Mouse (Mus musculus) MEL (cell line): ENCODE measurements at regions not wholly inside any gene's neighbourhood (a gene's known extent, or its start where the extent isn't known, plus 50 kb on each side); places are given as distances from the start of the nearest gene placed in this dataset.
"Not testable (repeated sequence)": the region's sequence is repeated elsewhere in the genome, so short reads cannot be mapped to it uniquely, and the experiment has no call there.

Source experiments
- DNase-seq: peaks from one replicate; pipeline ENCODE4 v3.0.0; 2011; ENCODE audit warnings: low read depth, low spot score
- H3K27ac ChIP-seq: 2 replicates; pipeline ENCODE4 v1.5.1; 2012; ENCODE audit warnings: low read depth, mild to moderate bottlenecking, control low read depth, low read length, moderate library complexity; ENCODE audit not compliant: control insufficient read depth
- H3K27me3 ChIP-seq, 2 experiments: fragments of 150-350 bp in 1 of 2; sonication (generic) in 1 of 2; 2 replicates each; pipeline ENCODE4 v1.6.1; 2012; ENCODE audit warnings: low read length in 2 of 2, mild to moderate bottlenecking in 2 of 2, improper control_type of control experiment in 1 of 2, moderate library complexity in 1 of 2; ENCODE audit not compliant: insufficient read depth in 2 of 2, control insufficient read depth in 1 of 2
- H3K36me3 ChIP-seq, 2 experiments: 2 replicates each; pipeline ENCODE4 v1.6.1; 2012 to 2014; ENCODE audit warnings: low read length in 2 of 2, improper control_type of control experiment in 1 of 2, inconsistent platforms in 1 of 2, mild to moderate bottlenecking in 1 of 2; ENCODE audit not compliant: insufficient read depth in 2 of 2, control insufficient read depth in 1 of 2
- H3K4me1 ChIP-seq, 2 experiments: fragments of 150-350 bp in 1 of 2; sonication (generic) in 1 of 2; 2 replicates each; pipeline ENCODE4 v1.6.1; 2012; ENCODE audit warnings: low read length in 2 of 2, improper control_type of control experiment in 1 of 2, mild to moderate bottlenecking in 1 of 2; ENCODE audit not compliant: insufficient read depth in 2 of 2, control insufficient read depth in 1 of 2
- H3K4me3 ChIP-seq, 2 experiments: fragments of 150-350 bp in 1 of 2; sonication (generic) in 1 of 2; 2 replicates each; pipeline ENCODE4 v1.5.1; 2012; ENCODE audit warnings: low read depth in 2 of 2, low read length in 2 of 2, mild to moderate bottlenecking in 2 of 2, moderate library complexity in 2 of 2, control low read depth in 1 of 2, improper control_type of control experiment in 1 of 2; ENCODE audit not compliant: control insufficient read depth in 1 of 2, insufficient read depth in 1 of 2
- H3K79me2 ChIP-seq: 2 replicates; pipeline ENCODE4 v1.6.1; 2012; ENCODE audit warnings: mild to moderate bottlenecking, low read length, moderate library complexity; ENCODE audit not compliant: control insufficient read depth, poor library complexity, insufficient read depth
- H3K9ac ChIP-seq: 2 replicates; pipeline ENCODE4 v1.6.1; 2012; ENCODE audit warnings: low read depth, mild to moderate bottlenecking, control low read depth, low read length, moderate library complexity; ENCODE audit not compliant: control insufficient read depth, poor library complexity, severe bottlenecking
- H3K9me3 ChIP-seq: fragments of 150-350 bp; sonication (generic); replicated peaks from 2 replicates; pipeline ENCODE4 v1.6.1; 2012; ENCODE audit warnings: mild to moderate bottlenecking, low read length, improper control_type of control experiment, moderate library complexity; ENCODE audit not compliant: insufficient read depth
- CHD2 ChIP-seq: IDR thresholded peaks from 2 replicates; pipeline ENCODE4 v1.6.1; 2011; ENCODE audit warnings: low read length, improper control_type of control experiment
- CTCF ChIP-seq, 3 experiments: IDR thresholded peaks in 2 of 3; conservative IDR thresholded peaks in 1 of 3; 2 replicates each; pipeline ENCODE4 v1.5.1; 2011 to 2012; ENCODE audit warnings: low read length in 3 of 3, low read depth in 2 of 3, mild to moderate bottlenecking in 2 of 3, improper control_type of control experiment in 1 of 3, inconsistent platforms in 1 of 3, mixed read lengths in 1 of 3, moderate library complexity in 1 of 3; ENCODE audit not compliant: control insufficient read depth in 1 of 3, insufficient read depth in 1 of 3, poor library complexity in 1 of 3, severe bottlenecking in 1 of 3
- E2F4 ChIP-seq: IDR thresholded peaks from 2 replicates; pipeline ENCODE4 v1.6.1; 2011; ENCODE audit warnings: low read depth, low read length, improper control_type of control experiment, borderline replicate concordance
- ELF1 ChIP-seq: IDR thresholded peaks from 2 replicates; pipeline ENCODE4 v1.6.1; 2014; ENCODE audit warnings: low read depth, mild to moderate bottlenecking, inconsistent platforms, low read length, improper control_type of control experiment, moderate library complexity
- EP300 ChIP-seq, 2 experiments: IDR thresholded peaks; 2 replicates each; pipeline ENCODE4 v1.6.1; 2011; ENCODE audit warnings: improper control_type of control experiment in 2 of 2, low read length in 2 of 2, low read depth in 1 of 2, mild to moderate bottlenecking in 1 of 2
- GATA1 ChIP-seq: IDR thresholded peaks from 2 replicates; pipeline ENCODE4 v1.6.1; 2011; ENCODE audit warnings: low read depth, low read length, improper control_type of control experiment
- JUND ChIP-seq: IDR thresholded peaks from 2 replicates; pipeline ENCODE4 v1.6.1; 2011; ENCODE audit warnings: low read depth, mild to moderate bottlenecking, improper control_type of control experiment, low read length
- KAT2A ChIP-seq: conservative IDR thresholded peaks from 2 replicates; pipeline ENCODE4 v1.6.1; 2012; ENCODE audit warnings: low read depth, low read length, improper control_type of control experiment, inconsistent platforms
- MAZ ChIP-seq: IDR thresholded peaks from 2 replicates; pipeline ENCODE4 v1.6.1; 2012; ENCODE audit warnings: low read depth, mild to moderate bottlenecking, inconsistent platforms, low read length, improper control_type of control experiment
- MXI1 ChIP-seq: IDR thresholded peaks from 2 replicates; pipeline ENCODE4 v1.6.1; 2011; ENCODE audit warnings: mild to moderate bottlenecking, low read depth, low read length, improper control_type of control experiment
- MYB ChIP-seq: IDR thresholded peaks from 2 replicates; pipeline ENCODE4 v1.6.1; 2011; ENCODE audit warnings: mild to moderate bottlenecking, low read depth, low read length, improper control_type of control experiment
- NELFE ChIP-seq: IDR thresholded peaks from 2 replicates; pipeline ENCODE4 v1.6.1; 2011; ENCODE audit warnings: low read depth, low read length, improper control_type of control experiment
- NRF1 ChIP-seq: IDR thresholded peaks from 2 replicates; pipeline ENCODE4 v1.6.1; 2014; ENCODE audit warnings: low read depth, mild to moderate bottlenecking, inconsistent platforms, low read length, improper control_type of control experiment, moderate library complexity; ENCODE audit not compliant: poor library complexity, insufficient read depth, severe bottlenecking
- POLR2AphosphoS5 ChIP-seq: IDR thresholded peaks from 2 replicates; pipeline ENCODE4 v1.6.1; 2012; ENCODE audit warnings: low read depth, borderline replicate concordance, mild to moderate bottlenecking, inconsistent platforms, low read length, moderate library complexity, mixed read lengths
- RCOR1 ChIP-seq: IDR thresholded peaks from 2 replicates; pipeline ENCODE4 v1.6.1; 2012; ENCODE audit warnings: low read depth, mild to moderate bottlenecking, inconsistent platforms, low read length, improper control_type of control experiment
- SIN3A ChIP-seq: IDR thresholded peaks from 2 replicates; pipeline ENCODE4 v1.6.1; 2012; ENCODE audit warnings: low read length, improper control_type of control experiment, inconsistent platforms
- TBP ChIP-seq: IDR thresholded peaks from 2 replicates; pipeline ENCODE4 v1.8.0; 2011; ENCODE audit warnings: low read depth, low read length, improper control_type of control experiment
- TCF12 ChIP-seq: IDR thresholded peaks from 2 replicates; pipeline ENCODE4 v1.6.1; 2014; ENCODE audit warnings: low read depth, mild to moderate bottlenecking, inconsistent platforms, low read length, improper control_type of control experiment, moderate library complexity
- UBTF ChIP-seq: IDR thresholded peaks from 2 replicates; pipeline ENCODE4 v1.6.1; 2012; ENCODE audit warnings: low read depth, mild to moderate bottlenecking, inconsistent platforms, low read length, improper control_type of control experiment, moderate library complexity, borderline replicate concordance; ENCODE audit not compliant: insufficient read depth
- USF1 ChIP-seq: IDR thresholded peaks from 2 replicates; pipeline ENCODE4 v1.6.1; 2014; ENCODE audit warnings: low read depth, mild to moderate bottlenecking, inconsistent platforms, low read length, improper control_type of control experiment, moderate library complexity
- USF2 ChIP-seq, 2 experiments: IDR thresholded peaks; 2 replicates each; pipeline ENCODE4 v1.6.1; 2011 to 2012; ENCODE audit warnings: improper control_type of control experiment in 2 of 2, low read length in 2 of 2, borderline replicate concordance in 1 of 2, inconsistent platforms in 1 of 2, low read depth in 1 of 2, mild to moderate bottlenecking in 1 of 2; ENCODE audit not compliant: insufficient read depth in 1 of 2
- ZC3H11A ChIP-seq: IDR thresholded peaks from 2 replicates; pipeline ENCODE4 v1.6.1; 2012; ENCODE audit warnings: low read depth, mild to moderate bottlenecking, inconsistent platforms, low read length, improper control_type of control experiment
- ZKSCAN1 ChIP-seq: IDR thresholded peaks from 2 replicates; pipeline ENCODE4 v1.6.1; 2012; ENCODE audit warnings: low read depth, mild to moderate bottlenecking, inconsistent platforms, low read length, improper control_type of control experiment, moderate library complexity

GRCm38 (mm10) chr6:60657117-60657911 lies 172.3 kb downstream of the Snca start:
- H3K9me3 ChIP-seq, result no peaks in the 10 kb centered on the region
- H3K27ac ChIP-seq, result no peak overlapping the region
- no peaks in the 10 kb centered on the region for H3K79me2 ChIP-seq
- no peak for DNase-seq
- no peak overlapping the region for H3K9ac ChIP-seq
- H3K4me3 ChIP-seq, result no peak overlapping the region
- TF ChIP-seq SIN3A, result no peak
- no peak for TF ChIP-seq USF1
- no peak for TF ChIP-seq UBTF
- TF ChIP-seq USF2 (IDR thresholded peaks at IDR 0.05; ENCODE audit: borderline replicate concordance in 1 of 2, insufficient read depth in 1 of 2, low read depth in 1 of 2, low read length in 2 of 2), result no peak
- no peak for TF ChIP-seq EP300 (IDR thresholded peaks at IDR 0.05; ENCODE audit: low read depth in 1 of 2, low read length in 2 of 2)
- no peak for TF ChIP-seq CTCF (IDR thresholded peaks at IDR 0.05 in 2 of 3, conservative IDR thresholded peaks at IDR 0.05 in 1 of 3; ENCODE audit: control insufficient read depth in 1 of 3, insufficient read depth in 1 of 3, low read depth in 2 of 3, low read length in 3 of 3, poor library complexity in 1 of 3, severe bottlenecking in 1 of 3)
- TF ChIP-seq TBP, result no peak
- no peak for TF ChIP-seq GATA1
- no peak for TF ChIP-seq E2F4
- TF ChIP-seq NRF1, result no peak
- no peak for TF ChIP-seq MXI1
- H3K27me3 ChIP-seq, result no peaks in the 10 kb centered on the region; a peak in 1 of 4 replicates
- H3K36me3 ChIP-seq, result no peaks in the 10 kb centered on the region
- no peaks in the 10 kb centered on the region for H3K4me1 ChIP-seq

- not testable (repeated sequence) for H3K9ac ChIP-seq, H3K27ac ChIP-seq, H3K9me3 ChIP-seq, H3K36me3 ChIP-seq, H3K4me1 ChIP-seq, H3K4me3 ChIP-seq, H3K79me2 ChIP-seq, H3K27me3 ChIP-seq, DNase-seq
Measured at GRCm38 (mm10) chr6:60646983-60647617, 182.6 kb downstream of the Snca start.

- no peaks in the 10 kb centered on the region for H3K4me1 ChIP-seq
- H3K9me3 ChIP-seq, result no peaks in the 10 kb centered on the region
- H3K27me3 ChIP-seq, result no peaks in the 10 kb centered on the region
- no peak for DNase-seq
- no peak for TF ChIP-seq KAT2A
- TF ChIP-seq NELFE, result no peak
- TF ChIP-seq POLR2AphosphoS5, result no peak
- TF ChIP-seq CHD2, result no peak
- no peak for TF ChIP-seq ELF1
- no peak for TF ChIP-seq RCOR1
- no peak for TF ChIP-seq MYB
- no peak for TF ChIP-seq ZKSCAN1
- no peak for TF ChIP-seq TCF12
- no peak for TF ChIP-seq ZC3H11A
- TF ChIP-seq TBP, result no peak
- TF ChIP-seq MAZ, result no peak
- no peak for TF ChIP-seq JUND
- no peak for TF ChIP-seq CTCF (IDR thresholded peaks at IDR 0.05 in 2 of 3, conservative IDR thresholded peaks at IDR 0.05 in 1 of 3; ENCODE audit: control insufficient read depth in 1 of 3, insufficient read depth in 1 of 3, low read depth in 2 of 3, low read length in 3 of 3, poor library complexity in 1 of 3, severe bottlenecking in 1 of 3)
- no peak for TF ChIP-seq SIN3A
- no peak for TF ChIP-seq E2F4
- TF ChIP-seq NRF1, result no peak
- no peak overlapping the region for H3K27ac ChIP-seq
- no peaks in the 10 kb centered on the region for H3K36me3 ChIP-seq
- no peak overlapping the region for H3K4me3 ChIP-seq
- H3K9ac ChIP-seq, result no peak overlapping the region
- no peaks in the 10 kb centered on the region for H3K79me2 ChIP-seq
Measured at GRCm38 (mm10) chr6:60642251-60642650, 187.4 kb downstream of the Snca start.
